Mouse (Mus musculus) limb, embryonic 12.5 days (tissue): ENCODE measurements at regions not wholly inside any gene's neighbourhood (a gene's known extent, or its start where the extent isn't known, plus 50 kb on each side); places are given as distances from the start of the nearest gene placed in this dataset.

Source experiments
- ATAC-seq: fragments of 200-750 bp; cut with Nextera tagmentation; 2 replicates; pipeline ENCODE4 v1.8.0; 2017; ENCODE audit warnings: low read depth, moderate TSS enrichment; ENCODE audit not compliant: insufficient number of reproducible peaks, insufficient read depth, low FRiP score, low TSS enrichment
- H3K27ac ChIP-seq: fragments of 300-500 bp; sonication (generic); 2 replicates; pipeline ENCODE4 v1.5.1; 2016; ENCODE audit warnings: mild to moderate bottlenecking, moderate library complexity
- H3K27me3 ChIP-seq: fragments of 300-500 bp; sonication (generic); 2 replicates; pipeline ENCODE4 v1.6.1; 2016; ENCODE audit warnings: mild to moderate bottlenecking, moderate library complexity
- H3K36me3 ChIP-seq: fragments of 300-500 bp; sonication (generic); 2 replicates; pipeline ENCODE4 v1.6.1; 2016; ENCODE audit warnings: mild to moderate bottlenecking, moderate library complexity
- H3K4me1 ChIP-seq: fragments of 300-500 bp; sonication (generic); replicated peaks from 2 replicates; pipeline ENCODE4 v1.6.1; 2016
- H3K4me2 ChIP-seq: fragments of 300-500 bp; sonication (generic); 2 replicates; pipeline ENCODE4 v1.6.1; 2016; ENCODE audit warnings: mild to moderate bottlenecking, moderate library complexity
- H3K4me3 ChIP-seq: fragments of 300-500 bp; sonication (generic); replicated peaks from 2 replicates; pipeline ENCODE4 v1.5.1; 2016; ENCODE audit warnings: mild to moderate bottlenecking
- H3K9ac ChIP-seq: fragments of 300-500 bp; sonication (generic); replicated peaks from 2 replicates; pipeline ENCODE4 v1.6.1; 2016; ENCODE audit warnings: mild to moderate bottlenecking, moderate library complexity
- H3K9me3 ChIP-seq: fragments of 300-500 bp; sonication (generic); 2 replicates; pipeline ENCODE4 v1.6.1; 2016; ENCODE audit warnings: mild to moderate bottlenecking, moderate library complexity
- WGBS: fragments of 180-500 bp; shearing (Covaris S2); methylation state at CpG from one replicate; pipeline ENCODE4 v1.1.7; 2016; 5-methylcytosine and 5-hydroxymethylcytosine counted together

DNA sequence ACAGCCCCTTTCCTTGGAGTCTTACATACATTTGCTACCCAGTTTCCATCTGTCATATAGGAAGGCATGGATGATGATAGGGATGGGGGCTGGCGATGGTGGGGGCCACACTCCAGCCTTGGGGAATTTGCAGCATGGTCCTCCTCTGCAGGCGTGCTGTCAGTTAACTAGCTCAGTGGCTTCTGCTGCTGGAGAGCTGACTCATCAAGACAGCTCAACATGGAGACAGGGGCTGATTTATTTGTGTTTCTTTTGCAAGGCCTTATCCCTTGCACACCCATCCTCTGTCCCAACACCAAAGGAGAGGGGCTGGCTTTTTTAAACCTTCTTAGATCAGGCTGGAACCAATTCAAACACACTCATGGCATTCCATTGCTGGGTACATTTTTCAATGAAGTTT lies 98.3 kb upstream of the Meis1 start:
- Histone ChIP-seq H3K27ac (no peak overlapping the region), H3K4me3 (no peak overlapping the region), H3K4me2 (no peak overlapping the region), H3K36me3 (no peaks in the 10 kb centered on the region), H3K4me1 (0 out of 2 replicates have a peak, but pooled peaks cover 4% of the 10 kb centered on the region), H3K9me3 (no peaks in the 10 kb centered on the region), H3K27me3 (no peaks in the 10 kb centered on the region; the same call in 1 of the 2 replicates), H3K9ac (no peak overlapping the region)
- 59% methylated on average over 2 of the region's 2 CpGs for WGBS
- ATAC-seq, result no peak

DNA sequence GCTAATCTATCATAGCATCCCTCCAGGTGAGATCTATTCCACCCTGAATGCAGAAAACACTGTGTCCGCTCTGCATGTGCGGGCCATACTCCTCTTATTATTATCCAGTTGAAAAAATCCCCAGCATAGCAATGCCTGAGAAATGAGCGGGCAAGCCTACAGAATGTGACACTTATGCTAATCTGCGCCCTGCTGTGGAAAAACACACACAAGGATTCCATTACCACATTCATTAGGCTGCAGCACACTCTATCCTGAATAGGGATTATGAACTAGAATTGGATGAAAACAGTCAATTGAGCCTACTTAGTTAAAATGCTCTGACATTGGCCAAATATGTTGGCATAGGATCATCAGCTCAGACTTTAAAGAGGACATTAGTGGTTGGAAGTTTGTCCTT lies 99.5 kb upstream of the Meis1 start:
- ATAC-seq, result no peak
- WGBS, result 64% methylated on average over 4 of the region's 4 CpGs
- 0 out of 2 replicates have a peak, but pooled peaks cover 4% of the 10 kb centered on the region for H3K4me1 ChIP-seq
- H3K9me3 ChIP-seq, result no peaks in the 10 kb centered on the region
- H3K4me2 ChIP-seq, result no peak overlapping the region
- H3K36me3 ChIP-seq, result no peaks in the 10 kb centered on the region
- H3K27me3 ChIP-seq, result no peaks in the 10 kb centered on the region; the same call in 1 of the 2 replicates
- H3K4me3 ChIP-seq, result no peak overlapping the region
- no peak overlapping the region for H3K9ac ChIP-seq
- no peak overlapping the region for H3K27ac ChIP-seq

DNA sequence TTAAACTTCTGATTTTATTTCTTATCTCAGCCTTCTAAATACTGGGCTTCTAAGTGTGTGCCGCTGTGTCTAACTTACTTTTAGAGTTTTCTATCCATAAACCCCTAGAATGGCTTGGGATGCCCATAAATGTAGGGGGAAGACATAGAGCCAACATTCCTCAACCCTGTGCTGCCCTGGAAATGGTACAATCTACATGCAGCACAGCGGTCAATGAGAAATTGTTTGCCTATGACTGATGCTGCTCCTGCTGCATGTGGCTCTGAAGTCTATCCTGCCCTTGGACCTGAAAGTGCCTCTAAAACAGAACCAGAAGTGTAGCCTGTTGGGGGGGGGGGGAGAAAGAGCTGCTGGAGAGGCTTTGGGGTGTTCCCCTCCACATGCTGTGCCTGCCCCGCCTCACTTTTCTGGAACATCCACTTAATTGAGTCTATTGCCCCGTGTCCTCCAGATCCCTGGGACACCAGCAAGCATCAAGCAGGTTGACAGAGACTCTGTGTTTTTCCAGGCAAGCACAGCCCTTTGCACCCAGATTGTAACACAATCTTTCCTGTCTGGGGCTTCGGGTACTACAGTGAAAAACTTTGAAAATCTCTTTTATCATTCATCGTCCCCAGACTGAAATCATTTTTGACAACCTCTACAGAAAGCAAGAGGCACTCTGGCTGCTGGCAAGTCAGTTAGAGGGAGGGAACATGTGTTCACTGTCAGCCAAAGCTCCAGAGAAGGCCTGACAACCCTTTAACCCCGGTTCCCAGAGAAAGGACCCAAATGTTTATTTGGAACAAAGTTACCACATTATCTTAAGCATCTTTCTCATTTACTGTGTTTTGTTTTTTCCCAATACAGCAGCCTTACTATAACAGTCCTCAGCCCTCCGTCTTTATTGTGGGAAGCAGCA lies 101.4 kb upstream of the Meis1 start:
- WGBS, result 58% methylated on average over 8 of the region's 8 CpGs
- Histone ChIP-seq H3K36me3 (no peaks in the 10 kb centered on the region), H3K27me3 (no peaks in the 10 kb centered on the region; the same call in 1 of the 2 replicates), H3K4me1 (0 out of 2 replicates have a peak, but pooled peaks cover 4% of the 10 kb centered on the region), H3K4me3 (no peak overlapping the region), H3K9ac (no peak overlapping the region), H3K9me3 (no peaks in the 10 kb centered on the region), H3K4me2 (no peak overlapping the region), H3K27ac (no peak overlapping the region)
- no peak for ATAC-seq

DNA sequence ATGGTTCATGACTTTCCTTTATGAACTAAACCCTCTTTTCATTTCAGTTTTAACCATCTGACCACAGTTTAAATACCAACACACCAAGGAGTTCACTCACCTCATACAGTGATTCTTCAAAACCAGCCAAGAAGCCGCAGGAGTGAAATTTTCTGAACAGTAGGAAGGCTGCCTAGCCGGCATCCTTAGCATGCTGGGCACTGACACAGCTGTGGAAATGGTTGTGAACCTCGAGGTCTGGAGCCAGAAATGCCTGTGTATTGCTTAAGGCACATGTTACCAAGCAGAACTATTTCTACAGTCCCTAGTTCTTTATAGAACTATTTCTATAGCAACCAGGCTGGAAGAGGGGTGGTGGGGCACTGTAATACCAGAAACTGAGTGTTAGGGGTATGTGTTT lies 102.1 kb upstream of the Meis1 start:
- Histone ChIP-seq H3K27me3 (no peaks in the 10 kb centered on the region; the same call in 1 of the 2 replicates), H3K4me2 (no peak overlapping the region), H3K36me3 (no peaks in the 10 kb centered on the region), H3K27ac (no peak overlapping the region), H3K4me3 (no peak overlapping the region), H3K9ac (no peak overlapping the region), H3K4me1 (0 out of 2 replicates have a peak, but pooled peaks cover 4% of the 10 kb centered on the region), H3K9me3 (no peaks in the 10 kb centered on the region)
- WGBS, result 46% methylated on average over 3 of the region's 3 CpGs
- no peak for ATAC-seq

DNA sequence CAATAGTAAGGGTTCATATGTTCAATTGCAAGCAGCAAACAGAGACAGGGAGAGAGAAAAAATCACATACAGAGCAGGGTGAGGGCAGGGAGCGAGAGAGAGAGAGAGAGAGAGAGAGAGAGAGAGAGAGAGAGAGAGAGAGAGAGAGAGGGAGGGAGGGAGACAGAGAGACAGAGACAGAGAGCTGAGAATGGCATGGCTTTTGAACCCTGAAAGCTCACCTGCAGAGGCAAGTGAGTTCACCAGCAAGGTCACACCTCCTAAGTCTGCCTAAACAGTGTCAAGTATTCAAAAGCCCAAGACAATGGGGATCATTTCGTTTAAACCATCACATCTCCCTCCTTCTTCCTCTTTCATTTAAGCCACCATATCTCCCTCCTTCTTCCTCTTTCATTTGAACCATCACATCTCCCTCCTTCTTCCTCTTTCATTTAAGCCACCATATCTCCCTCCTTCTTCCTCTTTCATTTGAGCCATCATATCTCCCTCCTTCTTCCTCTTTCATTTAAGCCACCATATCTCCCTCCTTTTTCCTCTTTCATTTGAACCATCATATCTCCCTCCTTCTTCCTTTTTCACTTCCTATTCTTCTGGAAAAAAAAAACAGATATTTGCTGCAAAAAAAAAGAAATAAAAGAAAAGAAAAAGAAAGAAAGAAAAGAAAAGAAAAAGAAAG lies 116.7 kb upstream of the Meis1 start:
- H3K9ac ChIP-seq, result no peak overlapping the region
- no peak overlapping the region for H3K27ac ChIP-seq
- H3K9me3 ChIP-seq, result no peaks in the 10 kb centered on the region
- no peak overlapping the region for H3K4me3 ChIP-seq
- no peak for ATAC-seq
- 54% methylated on average over 2 of the region's 2 CpGs for WGBS
- H3K27me3 ChIP-seq, result no peaks in the 10 kb centered on the region
- no peak overlapping the region for H3K4me2 ChIP-seq
- H3K36me3 ChIP-seq, result no peaks in the 10 kb centered on the region
- H3K4me1 ChIP-seq, result no peaks in the 10 kb centered on the region; the same call in 1 of the 2 replicates

DNA sequence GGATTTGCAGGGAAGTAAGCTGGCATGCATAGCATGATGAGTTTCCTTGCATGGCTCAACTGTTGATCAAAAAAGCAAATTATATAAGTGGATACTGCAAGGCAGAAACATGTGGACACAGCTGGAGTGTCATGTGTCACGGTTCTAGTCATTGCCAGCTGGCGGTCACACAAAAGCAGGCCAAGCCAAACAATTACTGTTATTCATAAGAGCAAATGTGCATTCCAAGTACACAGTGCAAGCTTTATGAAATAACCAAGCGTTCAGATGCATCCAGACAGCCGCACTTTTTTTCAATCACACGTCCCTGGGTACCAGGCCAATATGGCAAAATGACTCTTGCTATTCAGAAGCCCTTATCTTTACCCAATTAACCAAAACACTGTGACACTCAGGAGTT lies 119.6 kb upstream of the Meis1 start:
- H3K4me3 ChIP-seq, result no peak overlapping the region
- H3K36me3 ChIP-seq, result no peaks in the 10 kb centered on the region
- no peak for ATAC-seq
- no peak overlapping the region for H3K4me2 ChIP-seq
- H3K27ac ChIP-seq, result no peak overlapping the region
- no peak overlapping the region for H3K9ac ChIP-seq
- no peaks in the 10 kb centered on the region for H3K9me3 ChIP-seq
- H3K4me1 ChIP-seq, result no peaks in the 10 kb centered on the region; the same call in 1 of the 2 replicates
- WGBS, result 62% methylated on average over 5 of the region's 5 CpGs
- H3K27me3 ChIP-seq, result no peaks in the 10 kb centered on the region

DNA sequence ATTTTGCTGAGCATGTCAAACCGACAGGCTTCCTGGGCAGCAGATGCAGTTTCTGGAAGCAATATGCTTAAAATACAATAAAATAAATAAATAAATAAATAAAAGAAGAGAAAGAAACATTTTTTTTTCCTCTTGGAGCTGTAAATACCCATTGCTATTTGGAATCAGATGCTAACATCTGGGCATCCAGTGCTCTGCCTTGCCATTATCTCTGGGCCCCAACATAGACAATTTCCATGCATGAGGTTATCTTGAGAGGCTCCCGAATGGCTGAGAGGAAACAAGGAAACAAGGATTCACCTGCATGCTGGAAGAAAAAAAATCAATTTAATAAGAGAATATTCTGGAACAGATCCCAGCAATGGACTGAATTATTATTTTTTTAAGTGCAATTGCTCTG lies 120.0 kb upstream of the Meis1 start:
- H3K9ac ChIP-seq, result no peak overlapping the region
- ATAC-seq, result no peak
- H3K27me3 ChIP-seq, result no peaks in the 10 kb centered on the region
- WGBS, result 75% methylated on average over 2 of the region's 2 CpGs
- no peaks in the 10 kb centered on the region for H3K9me3 ChIP-seq
- H3K4me2 ChIP-seq, result no peak overlapping the region
- H3K36me3 ChIP-seq, result no peaks in the 10 kb centered on the region
- H3K4me3 ChIP-seq, result no peak overlapping the region
- H3K27ac ChIP-seq, result no peak overlapping the region
- no peaks in the 10 kb centered on the region; the same call in 1 of the 2 replicates for H3K4me1 ChIP-seq

DNA sequence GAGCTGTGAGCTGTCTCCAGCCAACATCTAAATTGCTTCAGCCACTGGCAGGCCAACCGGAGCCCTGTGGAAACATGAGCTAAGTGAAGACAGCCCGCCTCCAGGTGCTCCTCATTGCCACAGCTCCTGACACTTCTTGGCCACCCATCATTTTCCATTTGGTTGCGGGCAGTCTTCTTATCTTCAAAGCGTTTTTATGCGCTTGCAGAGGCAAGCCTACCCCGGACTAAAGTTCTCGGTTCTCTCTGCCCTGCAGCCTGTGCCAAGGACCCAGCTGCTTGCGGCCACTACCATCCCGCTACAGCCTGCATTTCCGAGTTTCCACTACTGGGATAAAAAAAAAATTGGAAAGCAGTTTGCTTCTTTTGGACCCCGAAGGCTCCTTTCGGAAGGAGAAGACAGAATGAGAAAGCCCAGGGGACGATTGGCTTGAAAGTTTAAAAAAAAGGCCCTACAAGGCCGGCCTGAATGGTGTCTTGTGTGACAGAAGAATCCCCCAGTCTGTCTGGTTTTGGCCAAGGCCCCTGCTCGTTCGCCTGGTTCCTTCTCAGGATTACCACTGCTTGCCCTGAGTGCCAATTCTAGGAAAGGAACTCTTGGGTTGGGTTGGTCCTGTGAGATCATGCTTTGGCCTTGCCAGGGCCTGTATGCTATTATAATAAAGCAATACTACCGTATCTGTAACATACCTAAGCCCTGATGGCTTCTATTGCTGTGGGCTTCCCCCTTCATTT lies 124.6 kb upstream of the Meis1 start:
- no peak overlapping the region for H3K27ac ChIP-seq
- H3K4me3 ChIP-seq, result no peak overlapping the region
- no peaks in the 10 kb centered on the region for H3K36me3 ChIP-seq
- H3K4me1 ChIP-seq, result no peaks in the 10 kb centered on the region
- WGBS, result 64% methylated on average over 17 of the region's 17 CpGs
- no peaks in the 10 kb centered on the region for H3K9me3 ChIP-seq
- H3K4me2 ChIP-seq, result no peak overlapping the region
- no peak for ATAC-seq
- no peaks in the 10 kb centered on the region for H3K27me3 ChIP-seq
- no peak overlapping the region for H3K9ac ChIP-seq

DNA sequence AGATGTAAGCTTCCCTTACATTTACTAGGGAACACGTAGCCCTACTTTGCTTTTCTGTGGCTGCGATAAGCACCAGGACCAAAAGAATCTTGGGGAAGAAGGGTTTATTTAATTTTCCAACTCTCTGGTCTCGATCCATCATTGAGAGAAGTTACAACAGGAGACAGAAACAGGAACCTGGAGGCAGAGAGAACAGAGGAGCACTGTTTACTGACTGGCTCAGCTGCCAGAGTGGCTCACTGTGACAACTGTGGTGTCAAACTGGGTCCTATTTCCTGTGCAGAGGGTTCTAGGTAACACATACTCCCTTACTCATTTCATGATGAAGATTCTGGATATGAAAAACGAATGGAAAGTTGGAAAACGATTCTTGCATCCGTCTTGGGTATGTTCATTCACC lies 125.7 kb upstream of the Meis1 start:
- Histone ChIP-seq H3K9ac (no peak overlapping the region), H3K9me3 (no peaks in the 10 kb centered on the region), H3K4me2 (no peak overlapping the region), H3K36me3 (no peaks in the 10 kb centered on the region), H3K4me1 (no peaks in the 10 kb centered on the region), H3K27me3 (no peaks in the 10 kb centered on the region), H3K27ac (no peak overlapping the region), H3K4me3 (no peak overlapping the region)
- no peak for ATAC-seq
- 83% methylated on average over 6 of the region's 6 CpGs for WGBS

DNA sequence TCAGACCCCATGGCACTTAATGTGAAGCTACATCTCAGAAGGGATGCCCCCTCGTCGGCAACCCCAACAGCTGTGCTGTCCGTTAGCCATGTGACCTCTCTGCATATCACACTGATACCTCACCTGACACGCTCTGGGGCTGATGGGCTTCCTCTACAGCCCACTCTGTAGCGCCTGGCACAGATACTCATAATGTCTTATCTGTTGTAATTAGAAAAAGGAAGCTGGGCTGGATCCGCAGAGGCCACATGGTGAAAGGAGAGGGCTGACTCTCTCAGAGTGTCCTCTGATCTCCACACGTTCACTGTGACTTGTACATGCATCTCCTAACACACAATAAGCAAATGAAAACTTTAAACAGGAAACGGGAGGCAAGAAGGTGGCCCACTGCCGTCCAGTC lies 126.5 kb upstream of the Meis1 start:
- H3K36me3 ChIP-seq, result no peaks in the 10 kb centered on the region

DNA sequence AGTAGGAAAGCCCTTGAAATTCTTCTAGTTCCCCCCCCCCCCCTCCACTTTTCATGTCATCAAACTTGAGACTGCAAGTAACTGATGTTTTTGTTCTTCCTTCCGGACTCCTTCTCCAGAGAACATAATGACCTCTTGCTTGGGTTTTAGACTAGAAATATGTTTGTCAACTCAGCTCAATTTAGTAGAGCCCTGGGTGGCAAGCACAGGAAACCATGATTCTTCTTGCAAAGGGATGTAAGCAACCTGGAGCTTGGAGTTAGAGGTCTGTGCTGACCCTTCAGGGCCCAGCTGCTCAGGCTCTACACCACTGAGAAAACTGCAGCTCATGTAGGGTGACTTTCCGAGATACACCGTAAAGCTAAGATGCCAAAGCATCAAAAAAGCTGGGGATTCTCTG lies 127.2 kb upstream of the Meis1 start:
- Histone ChIP-seq H3K9ac (no peak overlapping the region), H3K36me3 (no peaks in the 10 kb centered on the region), H3K4me3 (no peak overlapping the region), H3K27ac (no peak overlapping the region), H3K27me3 (no peaks in the 10 kb centered on the region), H3K4me2 (no peak overlapping the region), H3K4me1 (no peaks in the 10 kb centered on the region), H3K9me3 (no peaks in the 10 kb centered on the region)
- 79% methylated on average over 3 of the region's 3 CpGs for WGBS
- no peak for ATAC-seq

More for the DNA sequence above, 126.5 kb upstream of the Meis1 start:
- Histone ChIP-seq H3K4me3 (no peak overlapping the region), H3K4me1 (no peaks in the 10 kb centered on the region), H3K27ac (no peak overlapping the region), H3K9ac (no peak overlapping the region), H3K4me2 (no peak overlapping the region), H3K27me3 (no peaks in the 10 kb centered on the region), H3K9me3 (no peaks in the 10 kb centered on the region)
- 88% methylated on average over 9 of the region's 9 CpGs for WGBS
- ATAC-seq, result no peak
